Mouse (Mus musculus): Measurements from ENCODE around the gene Igsf21.

Gene Igsf21

DNA sequence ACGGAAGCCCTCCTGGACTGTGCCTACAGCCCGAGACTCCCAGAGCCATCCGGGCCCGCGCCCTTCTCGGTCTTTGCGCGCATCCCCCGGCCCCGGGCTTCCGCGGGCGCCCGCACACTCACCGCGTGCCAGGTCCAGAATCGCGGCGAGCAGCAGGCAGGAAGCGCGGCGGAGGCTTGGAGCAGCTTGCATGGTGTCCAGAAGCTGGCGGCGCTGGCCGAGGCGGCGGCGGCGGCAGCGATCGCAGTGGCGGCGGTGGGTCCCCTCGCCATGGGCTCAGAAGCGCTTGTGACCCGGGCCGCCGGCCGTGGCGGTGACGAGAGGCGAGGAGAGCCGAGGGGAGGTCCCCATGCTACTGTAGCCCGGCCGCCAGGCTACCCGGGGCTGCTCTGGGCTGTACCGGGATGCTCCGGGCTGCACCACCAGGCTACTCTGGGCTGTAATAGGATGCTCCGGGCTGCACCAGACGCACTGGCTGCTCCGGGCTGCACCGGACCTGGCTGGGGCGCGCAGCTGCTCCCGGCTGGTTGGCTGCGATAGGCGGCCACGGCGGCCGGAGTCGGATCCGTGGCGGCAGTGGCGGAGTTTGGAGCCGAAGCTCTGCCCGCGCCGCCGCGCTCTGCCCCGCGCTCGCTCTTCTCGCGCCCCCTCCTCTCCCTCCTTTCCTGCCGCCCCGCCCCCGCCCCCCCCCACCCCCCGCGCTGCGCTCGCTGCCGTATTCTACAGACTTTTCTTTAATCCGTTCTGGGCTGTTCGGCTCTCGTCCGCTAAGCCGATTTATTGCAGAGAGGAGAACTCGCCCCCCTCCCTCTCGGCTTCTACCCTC, at the start of gene Igsf21:
Gene Igsf21 (minus strand): TSS at position 605 of the 826 bp plus-strand sequence.
- no peak for DNase-seq (ENCODE audit: low spot score)

DNA sequence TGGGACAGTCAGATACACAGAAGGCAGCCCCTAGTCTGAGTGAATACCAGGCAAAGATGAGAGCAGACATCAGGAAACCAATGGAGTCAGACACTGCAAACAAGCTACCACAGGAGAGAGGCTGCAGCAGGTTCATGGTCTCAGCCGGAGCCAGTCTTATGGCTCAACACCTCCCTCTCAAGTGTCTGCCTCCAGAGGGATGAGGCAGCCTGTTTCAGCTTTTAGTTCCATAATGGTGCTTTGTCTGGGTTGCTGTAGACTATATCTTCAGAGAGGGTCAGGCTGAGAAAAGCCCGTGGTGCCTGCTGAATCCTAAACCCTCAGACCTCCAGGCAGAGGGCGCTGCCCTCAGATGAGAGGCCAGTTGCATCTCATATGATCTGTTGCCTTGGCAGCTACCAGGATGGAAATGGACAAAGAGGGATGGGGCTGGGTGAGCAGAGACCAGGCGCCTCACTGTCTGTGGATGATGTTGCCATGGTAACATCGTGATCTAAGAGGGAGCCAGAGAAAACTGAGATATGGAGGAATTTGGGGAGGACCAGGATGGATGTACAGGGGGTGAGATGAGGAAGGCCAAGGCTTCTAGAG, 39.2 kb upstream of the Igsf21 start:
- no peak for DNase-seq (ENCODE audit: low spot score)

DNA sequence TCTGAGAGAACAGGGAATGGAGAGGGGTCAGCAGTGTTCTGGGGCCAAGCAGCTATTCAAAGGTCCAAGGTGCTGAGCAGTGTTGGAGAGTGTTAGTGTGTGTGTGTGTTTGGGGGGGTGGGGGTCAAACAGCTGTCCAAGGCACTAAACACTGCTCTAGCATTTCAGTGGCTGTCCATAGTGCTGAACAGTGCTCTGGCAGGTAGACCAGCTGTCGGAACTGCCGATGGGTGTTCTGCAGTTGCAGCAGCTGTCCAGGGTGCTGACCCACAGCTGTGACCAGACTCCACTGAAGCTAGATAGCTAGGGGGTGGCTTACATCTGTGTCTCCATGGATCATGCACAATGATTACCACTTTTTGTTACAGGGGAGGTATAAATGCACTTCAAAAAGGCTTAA, 36.8 kb upstream of the Igsf21 start:
- peak; percentile 36 for DNase-seq (ENCODE audit: low spot score)

DNA sequence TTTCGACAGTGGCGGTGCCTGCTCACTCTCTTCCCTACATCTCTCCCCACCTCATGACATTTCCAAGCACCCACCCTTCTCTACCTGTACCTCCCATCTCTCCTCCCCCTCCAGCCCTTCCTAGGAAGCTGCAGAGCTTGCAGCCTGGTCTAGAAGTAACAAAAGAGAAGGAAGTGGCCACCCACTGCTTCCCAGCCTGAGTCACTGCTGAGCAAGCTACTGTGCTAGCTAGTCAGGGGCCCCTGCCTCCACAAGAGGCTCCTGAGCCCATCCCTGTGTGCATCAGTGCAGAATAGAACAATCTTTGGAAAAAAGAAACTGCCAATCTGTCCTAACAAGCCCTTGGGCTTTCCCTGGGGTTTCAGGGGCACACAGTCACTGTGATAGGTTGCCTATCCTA, 31.7 kb upstream of the Igsf21 start:
- no peak for DNase-seq (ENCODE audit: low spot score)

DNA sequence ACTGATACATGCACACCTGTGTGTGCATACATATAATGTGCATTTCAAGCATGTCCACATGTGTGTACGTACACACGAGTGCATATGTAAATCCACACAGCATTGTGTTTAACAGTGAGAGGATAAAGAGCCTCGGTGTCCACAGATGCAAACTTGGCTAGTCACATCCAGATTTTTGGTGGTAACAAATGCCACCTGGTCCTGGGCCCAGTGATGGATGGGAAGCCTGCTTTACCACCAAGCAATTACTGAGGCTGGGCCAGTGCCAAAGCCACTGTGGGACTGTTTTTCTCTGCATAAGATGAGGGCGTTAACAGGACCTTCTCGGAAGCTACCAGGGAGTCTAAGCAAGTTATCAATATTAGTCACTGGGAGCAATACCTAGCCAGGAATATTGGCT, 25.3 kb upstream of the Igsf21 start:
- DNase-seq (ENCODE audit: low spot score) = no peak

DNA sequence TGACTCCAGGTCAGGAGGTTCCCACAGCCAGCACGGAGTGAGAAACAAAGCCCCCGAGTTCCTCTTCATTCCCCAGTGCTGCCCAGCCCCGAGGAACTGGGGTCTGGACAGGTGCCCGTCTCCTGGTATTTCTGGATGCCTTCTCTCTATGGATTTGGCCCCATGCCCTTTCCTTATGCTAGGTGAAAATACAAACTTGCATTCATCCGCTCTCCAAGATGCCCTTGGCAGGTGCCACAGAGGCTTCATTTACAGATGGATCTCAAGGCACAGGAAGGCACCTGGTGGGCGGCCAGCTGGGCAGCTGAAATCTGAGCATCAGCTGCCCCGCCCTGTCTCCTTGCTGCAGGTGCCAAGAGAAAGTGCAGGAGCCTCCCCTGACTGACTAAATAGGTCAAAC, 23.9 kb upstream of the Igsf21 start:
- no peak for DNase-seq (ENCODE audit: low spot score)

DNA sequence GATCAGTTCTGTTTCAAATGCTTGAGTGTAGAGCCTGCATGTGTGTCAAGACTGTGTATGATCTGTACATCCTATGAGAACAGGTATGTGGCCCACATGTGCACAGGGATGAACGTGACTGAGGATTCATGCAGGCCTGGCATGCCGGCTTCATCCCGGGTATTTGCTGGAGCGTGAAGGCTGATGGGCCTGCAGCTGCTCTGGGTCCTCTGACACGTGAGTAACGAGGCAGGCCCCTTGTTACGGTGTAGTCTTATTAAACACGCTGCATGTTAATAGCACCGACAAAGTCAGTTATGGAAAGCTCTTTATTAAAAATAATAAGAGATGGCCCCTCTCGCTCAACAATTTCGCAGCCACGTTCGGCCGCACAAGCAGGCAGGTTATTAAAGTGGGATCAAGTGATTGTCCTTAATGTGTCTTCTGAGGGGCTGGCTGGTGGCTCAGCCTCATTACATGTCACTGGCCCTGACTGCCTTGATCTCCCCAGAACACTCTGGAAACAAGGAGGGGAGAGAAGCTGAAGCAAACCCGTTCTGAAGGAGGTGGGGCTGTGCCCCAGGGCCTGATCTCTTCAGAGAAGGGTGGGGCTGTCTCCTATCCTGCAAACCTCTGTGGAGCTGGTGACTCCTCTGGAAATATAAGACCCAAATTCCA, 22.7 kb upstream of the Igsf21 start:
- DNase-seq (ENCODE audit: low spot score) = no peak

DNA sequence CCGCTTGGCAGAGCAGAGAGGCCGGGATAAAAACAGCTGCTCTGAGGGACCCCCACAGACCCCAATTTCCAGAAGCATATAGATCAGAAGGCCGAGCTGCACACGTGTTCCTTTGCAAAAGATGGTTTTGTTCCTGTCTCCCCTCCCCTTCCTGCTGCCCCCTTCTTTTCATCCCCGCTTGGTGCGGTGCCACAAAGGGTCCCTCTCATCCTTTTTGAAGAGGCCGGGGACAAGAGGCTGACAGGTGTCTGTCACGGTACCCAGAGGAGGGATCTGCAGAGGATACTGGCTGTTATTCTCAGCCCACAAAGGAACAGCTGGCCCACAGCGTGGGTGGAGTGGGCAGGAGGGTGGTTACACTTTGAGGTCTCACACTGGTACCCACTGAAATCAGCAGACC, 21.3 kb upstream of the Igsf21 start:
- DNase-seq (ENCODE audit: low spot score) = no peak

DNA sequence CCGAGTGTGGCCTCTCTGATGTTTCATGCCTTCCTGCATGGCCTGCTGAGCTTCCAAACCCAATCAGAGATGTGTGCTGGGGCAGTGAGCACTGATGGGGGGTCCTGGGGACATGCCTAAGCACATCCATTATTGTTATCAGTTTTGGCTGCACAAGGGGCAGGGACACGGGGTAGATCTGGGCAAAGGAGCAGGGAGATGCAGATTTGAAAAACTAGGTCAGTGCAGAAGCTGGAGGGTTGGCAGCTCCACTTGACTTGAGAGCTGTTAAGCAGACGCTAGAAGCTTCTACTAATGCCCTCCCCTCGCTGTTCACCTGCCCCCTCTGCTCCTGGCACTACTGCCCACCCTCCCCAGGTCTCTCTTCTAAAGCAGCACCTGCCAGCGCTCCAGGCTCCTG, 20.5 kb upstream of the Igsf21 start:
- no peak for DNase-seq (ENCODE audit: low spot score)

DNA sequence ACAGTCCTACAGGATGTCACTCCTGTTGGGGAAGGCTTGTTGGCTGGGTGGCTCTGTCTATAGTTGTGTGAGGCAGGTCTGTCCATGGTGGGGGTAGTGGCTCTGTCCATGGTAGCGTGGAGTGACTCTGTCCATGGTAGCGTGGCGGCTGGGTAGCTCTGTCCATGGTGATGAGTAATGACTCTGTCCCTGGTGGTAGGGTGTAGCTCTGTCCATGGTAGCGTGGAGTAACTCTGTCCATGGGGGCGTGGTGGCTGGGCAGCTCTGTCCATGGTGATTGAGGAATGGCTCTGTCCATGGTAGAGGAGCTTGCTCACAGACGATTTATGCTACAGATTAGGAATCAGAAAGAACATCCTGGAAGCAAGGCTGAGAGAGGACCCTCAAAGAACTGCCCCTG, 12.4 kb upstream of the Igsf21 start:
- DNase-seq (ENCODE audit: low spot score) = peak; percentile 45

DNA sequence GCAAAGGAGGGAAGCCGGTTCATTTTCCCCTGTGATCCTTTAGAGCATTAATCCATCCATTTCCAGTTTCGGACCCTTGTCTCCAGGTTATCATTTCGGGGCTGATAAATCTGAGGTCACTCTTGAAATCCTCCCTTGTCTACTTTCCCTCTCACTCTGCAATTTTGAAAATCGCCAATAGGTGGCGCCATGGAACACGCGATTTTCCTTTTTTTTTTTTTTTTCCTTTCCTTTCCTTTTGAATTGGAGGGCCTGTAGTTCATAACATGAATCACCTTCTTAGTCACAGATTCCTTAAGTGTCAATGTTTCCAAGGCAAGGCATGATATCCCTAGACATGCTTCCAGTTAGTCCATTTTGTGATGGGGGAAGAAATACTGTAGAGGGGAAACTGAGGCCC, 5.8 kb upstream of the Igsf21 start:
- no peak for DNase-seq (ENCODE audit: low spot score)

DNA sequence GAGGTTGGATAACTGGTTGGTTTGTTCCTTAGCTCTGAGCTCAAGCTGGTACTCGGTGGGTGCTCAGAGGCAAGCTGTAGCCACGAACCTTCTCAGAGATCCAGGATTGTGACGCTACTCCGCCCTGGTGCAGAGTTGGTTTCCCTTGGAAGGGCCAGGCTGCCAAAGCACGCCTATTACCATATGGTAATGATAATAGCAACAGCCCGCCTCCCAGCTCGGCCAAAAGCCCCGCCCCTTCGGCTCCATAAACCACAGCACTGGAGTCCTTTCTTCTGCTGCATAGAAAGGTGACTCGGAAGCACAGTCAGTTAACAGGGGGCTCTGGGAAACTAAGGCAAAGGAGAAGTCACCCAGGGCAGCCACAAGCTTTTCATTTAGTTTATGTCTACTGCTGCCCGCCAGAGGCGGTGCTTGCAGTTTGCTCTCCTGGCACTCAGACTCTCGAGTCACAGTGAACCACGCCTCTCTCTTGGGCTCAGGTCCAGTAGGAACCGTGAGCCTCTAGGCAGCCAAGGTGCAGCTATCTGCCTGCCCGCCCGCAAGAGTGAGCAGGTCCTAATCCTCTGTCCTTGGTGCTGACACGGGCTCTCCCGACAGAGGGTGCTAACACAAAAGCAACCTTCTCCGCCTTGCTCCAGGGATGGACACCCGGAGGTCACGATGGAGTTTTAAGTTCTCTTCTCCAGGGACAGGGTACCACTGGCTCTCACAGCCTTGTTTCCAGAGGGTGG, 2.6 kb upstream of the Igsf21 start:
- peak; percentile 23 for DNase-seq (ENCODE audit: low spot score)

DNA sequence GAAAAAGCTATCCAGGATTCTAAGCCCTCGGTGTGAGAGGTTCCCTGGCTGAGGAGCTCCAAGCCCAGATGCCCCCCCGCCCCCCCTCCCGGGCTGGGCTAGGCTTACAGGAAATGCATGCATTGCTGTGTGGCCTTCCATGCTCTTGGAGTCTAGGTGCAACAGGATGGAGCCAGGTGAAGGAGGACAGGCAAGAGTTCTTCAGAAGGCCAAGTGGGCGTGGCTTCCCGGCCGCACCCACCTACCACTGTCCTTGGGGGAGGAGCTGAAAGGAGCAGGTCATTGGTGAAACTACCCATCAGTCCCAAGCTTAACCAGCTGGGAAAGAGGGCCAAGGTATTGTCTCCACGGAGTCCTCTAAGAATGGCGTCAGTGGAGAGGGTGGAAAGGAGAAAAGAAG, 1.8 kb upstream of the Igsf21 start:
- no peak for DNase-seq (ENCODE audit: low spot score)

DNA sequence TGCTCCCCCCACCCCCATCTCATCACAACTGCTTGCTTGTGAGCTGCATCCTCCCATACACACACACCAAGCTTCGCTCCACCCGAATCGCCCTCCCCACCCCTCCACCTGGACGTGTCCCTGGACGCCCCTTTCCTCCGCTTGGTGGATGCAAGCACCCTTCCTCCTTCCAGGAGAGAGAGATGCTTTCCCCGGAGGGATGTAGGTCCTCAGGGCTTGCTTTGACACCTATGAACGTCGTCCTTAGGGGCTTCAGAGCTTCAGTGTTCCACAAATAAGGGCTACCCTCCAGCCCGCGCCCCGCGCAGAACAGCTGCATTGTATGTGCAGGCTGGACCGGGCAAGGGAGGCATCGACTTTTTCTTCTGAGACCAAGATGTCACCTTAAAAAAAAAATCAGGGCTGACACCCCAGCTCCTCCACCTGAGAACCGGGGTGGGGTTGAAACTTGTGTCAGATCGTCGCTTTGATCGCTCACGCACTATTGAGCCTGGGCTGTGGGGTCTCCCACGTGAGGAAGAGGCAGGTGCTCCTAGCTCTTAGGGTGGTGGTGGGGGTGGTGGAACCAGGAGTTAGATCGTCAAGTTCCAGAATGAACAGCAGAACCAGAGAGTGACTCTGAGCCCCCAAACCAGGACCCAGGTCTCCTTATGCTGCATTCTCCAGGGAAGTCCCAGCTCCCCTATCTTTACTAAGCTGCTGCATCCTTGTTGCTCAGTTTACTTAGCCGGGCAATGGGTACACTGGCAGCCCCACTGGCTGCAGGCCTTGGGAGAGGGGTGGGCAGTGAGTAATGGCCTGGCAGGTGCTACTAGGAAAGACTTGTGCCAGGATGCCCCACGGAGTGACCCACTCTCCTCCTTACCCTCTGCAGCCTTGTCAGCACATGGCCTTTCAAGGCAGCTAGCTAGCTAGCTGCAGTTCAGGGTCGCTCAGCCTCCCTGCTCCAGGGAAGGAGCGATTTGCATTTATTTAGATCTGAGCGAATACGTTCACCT, 721 bp upstream of the Igsf21 start:
- DNase-seq (ENCODE audit: low spot score) = no peak

DNA sequence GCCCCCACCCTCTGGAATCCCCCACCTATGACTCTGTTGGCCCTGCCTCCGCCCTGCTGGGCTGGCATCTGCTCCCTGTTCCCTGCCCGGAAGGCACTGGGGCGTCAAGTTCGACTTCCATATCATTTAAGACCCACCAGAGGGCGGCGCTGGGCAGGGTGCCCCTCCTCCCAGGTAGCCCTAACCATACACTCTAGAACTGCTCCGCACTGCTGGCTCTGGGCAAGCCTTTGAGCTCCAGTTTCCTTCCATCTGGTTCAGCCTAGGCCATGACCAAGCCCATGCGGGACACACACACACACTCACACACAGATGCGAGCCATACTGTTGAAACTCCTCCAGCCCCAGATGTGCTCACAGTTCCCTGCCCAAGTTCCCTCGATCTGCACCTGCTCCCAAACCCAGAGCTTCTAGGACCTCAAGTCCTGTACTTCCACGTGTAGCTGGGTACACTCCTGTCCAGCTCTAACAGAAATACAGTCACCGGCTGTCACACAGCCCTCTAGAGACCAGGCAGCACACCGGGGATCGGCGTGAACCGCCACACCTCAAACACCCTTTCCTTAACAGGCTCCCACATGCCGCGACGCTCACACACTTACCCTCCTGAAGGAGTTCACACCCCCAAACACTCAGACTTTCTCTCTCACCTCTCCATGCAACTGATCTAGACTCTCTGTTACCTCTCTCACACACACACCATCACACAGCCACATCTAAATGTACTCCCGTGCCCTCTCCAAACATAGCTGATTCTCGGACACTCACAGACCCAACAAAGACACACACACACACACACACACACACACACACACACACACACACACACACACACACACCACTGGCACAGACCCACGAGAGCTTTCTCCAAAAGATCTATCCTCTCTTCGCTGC, 1.1 kb downstream of the Igsf21 start:
- no peak for DNase-seq (ENCODE audit: low spot score)

DNA sequence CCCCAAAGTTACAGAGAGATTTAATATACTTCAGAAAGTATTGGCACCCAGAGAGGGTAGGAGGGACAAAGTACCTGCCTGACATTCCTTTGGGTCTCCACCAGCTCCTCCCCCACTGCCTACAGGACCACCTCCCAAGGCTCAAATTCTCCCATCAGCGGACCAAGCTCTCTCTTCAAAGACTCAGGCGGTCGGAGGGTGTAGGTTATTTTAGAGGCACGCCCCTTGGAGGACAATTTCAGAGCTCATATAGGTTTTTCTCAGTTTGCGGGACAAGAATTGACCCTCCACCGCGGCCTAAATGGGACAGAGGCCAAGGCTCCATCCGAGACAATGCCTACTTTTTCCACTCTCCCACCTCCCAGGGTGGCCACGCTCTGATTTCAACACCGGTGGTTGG, 1.7 kb downstream of the Igsf21 start:
- no peak for DNase-seq (ENCODE audit: low spot score)

DNA sequence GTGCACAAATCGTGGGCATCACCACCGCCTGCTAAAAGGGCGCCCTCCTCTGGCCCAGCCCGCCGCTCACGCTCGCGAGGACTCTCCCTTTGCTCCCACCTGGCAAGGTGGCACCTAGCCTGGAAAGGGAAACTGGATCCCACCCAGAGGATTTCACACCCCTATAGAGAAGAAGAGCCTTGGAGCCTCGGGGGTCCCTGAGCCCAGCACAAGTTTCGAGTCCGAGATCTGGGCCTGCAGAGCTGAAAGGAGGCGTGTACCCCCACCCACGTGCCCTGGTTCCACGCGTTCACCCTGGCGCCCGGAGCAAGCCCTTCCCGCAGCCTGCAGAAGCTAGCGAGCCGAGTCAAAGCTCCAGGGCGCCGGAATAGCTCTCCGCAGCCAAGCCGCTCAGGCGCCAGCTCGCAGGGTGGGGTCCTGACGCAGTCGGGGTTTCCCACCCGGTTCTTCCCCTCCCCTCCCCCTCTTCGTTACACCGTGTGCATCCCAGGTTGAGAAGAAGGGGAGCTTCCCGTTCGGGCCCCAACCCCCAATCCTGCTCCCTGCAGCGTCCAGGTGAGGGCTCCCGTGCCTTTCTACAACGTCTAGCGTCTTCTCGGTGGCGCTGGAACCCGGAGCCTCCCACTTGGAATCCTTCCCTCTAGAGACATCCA, 2.3 kb downstream of the Igsf21 start:
- DNase-seq (ENCODE audit: low spot score) = no peak

DNA sequence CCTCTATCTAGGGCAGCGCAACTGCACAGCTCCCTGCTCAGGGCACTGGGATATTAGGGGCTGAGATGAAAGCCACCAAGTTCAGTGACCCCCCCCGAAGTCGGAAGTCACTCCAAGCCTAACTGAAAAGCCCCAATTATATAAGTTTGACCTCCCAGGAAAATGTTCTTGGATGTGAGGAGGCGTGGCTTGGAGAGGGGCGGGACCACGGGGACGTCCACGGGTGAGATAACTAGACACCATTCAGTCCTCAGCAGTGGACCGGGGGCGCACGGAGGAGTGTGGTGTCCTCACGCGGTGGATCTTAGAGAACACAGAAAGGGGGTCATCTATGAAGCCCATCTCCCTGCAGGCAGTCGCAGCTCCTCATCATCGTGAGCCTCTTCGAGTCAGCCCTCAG, 3.4 kb downstream of the Igsf21 start:
- no peak for DNase-seq (ENCODE audit: low spot score)

DNA sequence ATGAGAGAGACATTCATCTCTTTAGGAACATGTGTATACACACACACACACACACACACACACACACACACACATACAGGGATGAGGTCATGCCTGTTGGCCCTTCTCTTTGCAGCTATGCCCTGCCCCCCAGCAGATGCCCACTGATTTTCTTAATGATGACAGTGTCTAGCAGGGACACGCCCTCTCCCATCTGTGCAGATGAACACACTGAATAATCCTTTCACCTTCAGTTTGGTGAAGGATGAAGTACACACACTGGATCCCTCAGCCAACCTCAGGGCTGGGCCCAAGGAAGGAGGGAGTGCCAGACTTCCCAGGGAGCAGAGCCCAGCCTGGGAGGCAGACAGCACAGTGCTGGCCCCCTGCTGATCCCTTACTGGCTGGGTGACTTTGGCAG, 4.3 kb downstream of the Igsf21 start:
- no peak for DNase-seq (ENCODE audit: low spot score)

DNA sequence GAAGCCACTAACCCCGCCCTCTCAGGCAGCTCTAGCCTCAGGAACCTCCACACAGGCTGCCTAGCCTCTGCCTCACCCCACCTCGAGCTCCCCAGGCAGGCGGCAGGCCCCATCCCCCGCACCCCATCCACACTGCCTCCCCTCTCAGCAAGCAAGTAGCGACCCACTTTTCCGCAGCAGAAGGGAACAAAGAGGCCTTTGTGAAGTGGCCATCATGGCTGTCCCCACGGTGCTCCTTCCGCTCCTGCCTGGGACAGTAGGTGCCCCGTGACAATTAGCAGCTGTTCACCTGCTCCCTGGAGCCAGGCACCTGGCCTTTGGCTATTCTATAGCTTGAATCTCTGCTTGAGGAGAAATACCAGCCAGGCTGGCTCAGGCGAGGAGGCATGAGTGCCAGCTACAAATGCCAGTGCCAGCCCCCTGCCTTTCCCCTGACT, 9.3 kb downstream of the Igsf21 start:
- DNase-seq (ENCODE audit: low spot score) = no peak

Data from ovary, postnatal 36 days (tissue).